Mouse (Mus musculus): ENCODE measurements around the gene Ankrd63.
"Not testable (repeated sequence)": the region's sequence is repeated elsewhere in the genome, so short reads cannot be mapped to it uniquely, and the experiment has no call there.

Gene Ankrd63

DNA sequence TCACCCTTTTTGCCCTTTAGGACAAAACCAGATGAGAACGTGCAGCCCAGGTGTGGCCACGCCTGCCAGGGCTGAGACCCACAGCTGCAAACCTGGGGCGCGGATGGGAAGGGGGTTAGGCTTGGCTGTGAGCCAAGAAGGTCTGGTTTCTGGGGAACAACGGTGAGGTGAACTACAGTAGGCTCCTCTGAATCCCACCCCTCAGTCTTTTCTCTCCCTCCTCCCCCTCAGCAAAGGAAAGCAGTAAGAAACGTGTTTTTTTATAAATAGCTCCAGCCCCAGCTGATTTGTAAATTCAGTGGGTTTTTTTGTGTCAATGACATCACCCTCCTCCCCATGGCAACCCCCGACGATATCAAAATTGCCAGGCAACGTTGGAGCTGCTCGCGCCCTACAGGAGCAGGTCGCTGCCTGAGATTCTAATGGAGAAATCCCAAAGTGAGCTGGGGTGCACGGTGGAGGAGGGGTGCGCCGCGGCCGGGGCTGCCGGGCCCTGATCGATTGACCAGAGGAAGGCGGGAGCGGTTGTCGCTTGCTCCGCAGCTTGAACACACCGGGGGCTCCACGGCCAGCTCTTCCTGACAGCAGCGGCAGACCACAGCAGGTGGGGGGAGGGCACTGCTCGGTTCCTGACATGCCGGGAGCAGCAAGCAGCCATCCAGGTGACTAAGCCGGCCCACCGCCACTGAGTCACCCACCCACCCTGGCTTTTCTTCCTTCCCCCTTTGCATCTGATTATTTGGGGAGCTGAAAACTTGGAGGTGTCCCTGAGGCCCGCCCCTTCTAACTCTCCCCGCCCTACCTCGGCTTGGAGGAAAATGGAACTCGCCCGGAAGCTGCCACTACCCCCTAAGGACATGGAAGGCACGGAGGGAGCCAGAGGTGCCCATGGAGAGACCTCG is 40.6 kb downstream of the Ankrd63 start, which contains the start of gene Pak6:
Gene Pak6, plus strand, starts transcription at position 402 of the 902 bp plus-strand sequence.
- in situ Hi-C loops (cut with MboI, MseI), result no loop called here

- in situ Hi-C loops (cut with MboI, MseI), result no loop called here
These were observed 41.9 kb downstream of the Ankrd63 start for GRCm38 (mm10) chr2:118661891-118662290.

DNA sequence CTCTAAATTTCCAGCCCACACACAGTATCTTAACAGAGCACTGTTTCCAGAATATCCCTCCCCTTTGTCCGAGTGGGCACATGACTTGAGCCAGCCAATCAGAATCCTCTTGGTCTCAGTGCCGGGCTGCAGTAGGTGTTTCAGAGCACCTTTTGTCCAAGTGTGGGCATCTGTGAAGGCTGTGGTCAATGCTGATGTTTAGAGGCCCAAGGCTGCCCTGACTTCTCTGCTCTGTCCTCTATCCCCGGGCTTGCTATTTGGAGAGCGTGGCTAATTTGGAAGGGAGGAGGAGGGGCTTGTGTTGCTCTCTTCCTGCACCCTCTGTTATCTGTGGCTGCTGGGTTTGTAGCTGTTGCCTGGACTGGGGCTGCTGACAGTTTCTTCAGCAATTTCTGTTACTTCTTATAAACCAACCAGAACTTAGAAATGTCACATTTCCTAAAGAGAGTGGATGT is 43.7 kb downstream of the Ankrd63 start:
- in situ Hi-C loops (cut with MboI, MseI), result no loop called here

- in situ Hi-C loops (cut with MboI, MseI), result no loop called here
These were observed 44.3 kb downstream of the Ankrd63 start for GRCm38 (mm10) chr2:118659493-118659892.

GRCm38 (mm10) chr2:118659077-118659476 is 44.7 kb downstream of the Ankrd63 start:
- in situ Hi-C loops (cut with MboI, MseI), result no loop called here

- in situ Hi-C loops (cut with MboI, MseI), result no loop called here
These were observed 45.3 kb downstream of the Ankrd63 start for GRCm38 (mm10) chr2:118658457-118658856.

GRCm38 (mm10) chr2:118656688-118657281 is 47.0 kb downstream of the Ankrd63 start:
- in situ Hi-C loops (cut with MboI, MseI), result no loop called here

DNA sequence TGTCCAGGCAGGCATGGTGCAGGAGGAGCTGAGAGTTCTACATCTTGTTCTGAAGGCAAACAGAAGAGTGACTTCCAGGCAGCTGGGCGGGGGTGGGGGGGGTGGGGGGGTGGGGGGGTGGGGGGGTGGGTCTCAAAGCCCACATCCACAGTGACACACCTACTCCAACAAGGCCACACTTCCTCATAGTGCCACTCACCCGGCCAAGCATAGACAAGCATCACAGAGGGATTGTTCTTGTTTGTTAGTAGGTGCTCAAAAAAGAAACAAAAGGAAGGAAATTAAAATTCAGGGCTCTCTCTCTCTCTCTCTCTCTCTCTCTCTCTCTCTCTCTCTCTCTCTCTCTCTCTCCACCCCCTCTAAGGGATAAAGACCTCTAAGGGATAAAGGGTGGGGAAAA is 53.1 kb downstream of the Ankrd63 start:
- in situ Hi-C loops (cut with MboI, MseI), result not testable (repeated sequence)
